Mouse (Mus musculus) E14TG2a.4 (cell line): ENCODE measurements at regions not wholly inside any gene's neighbourhood (a gene's known extent, or its start where the extent isn't known, plus 50 kb on each side); places are given as distances from the start of the nearest gene placed in this dataset.

ENCODE experiments used
- CTCF ChIP-seq: conservative IDR thresholded peaks from 2 replicates; pipeline ENCODE4 v1.5.1; 2014; ENCODE audit warnings: low read length
- NANOG ChIP-seq: IDR thresholded peaks from 2 replicates; pipeline ENCODE4 v1.6.1; 2014; ENCODE audit warnings: borderline replicate concordance, low read length, mixed read lengths
- POU5F1 ChIP-seq: IDR thresholded peaks from 2 replicates; pipeline ENCODE4 v1.6.1; 2014; ENCODE audit warnings: low read length, borderline replicate concordance

GRCm38 (mm10) chr13:112044372-112044771 is 235.6 kb upstream of the Map3k1 start:
- TF ChIP-seq CTCF (no peak), NANOG (no peak), POU5F1 (no peak)
